Mouse (Mus musculus) heart, embryonic 16.5 days (tissue): ENCODE results near the gene Invs. TPM values are rescaled to one million over a fixed set of nuclear protein-coding genes. Genes with fewer than 3 reads are reported as not detected.

Experiments used
- ATAC-seq: fragments of 200-750 bp; cut with Nextera tagmentation; replicated peaks from 2 replicates; pipeline ENCODE4 v1.8.0; 2017; ENCODE audit warnings: moderate number of reproducible peaks; ENCODE audit not compliant: insufficient read depth, low FRiP score; ENCODE audit errors: extremely low read depth
- H3K27ac ChIP-seq: fragments of 300-500 bp; sonication (generic); 2 replicates; pipeline ENCODE4 v1.5.1; 2014; ENCODE audit warnings: mild to moderate bottlenecking, low read length, control low read depth, moderate library complexity
- H3K27me3 ChIP-seq: fragments of 300-500 bp; sonication (generic); 2 replicates; pipeline ENCODE4 v1.6.1; 2014; ENCODE audit warnings: low read length, mixed read lengths; ENCODE audit not compliant: control insufficient read depth, insufficient read depth
- H3K36me3 ChIP-seq: fragments of 300-500 bp; sonication (generic); 2 replicates; pipeline ENCODE4 v1.6.1; 2014; ENCODE audit not compliant: control insufficient read depth, insufficient read depth
- H3K4me1 ChIP-seq: fragments of 300-500 bp; sonication (generic); 2 replicates; pipeline ENCODE4 v1.6.1; 2014; ENCODE audit warnings: low read length, mixed read lengths; ENCODE audit not compliant: control insufficient read depth, insufficient read depth
- H3K4me2 ChIP-seq: fragments of 300-500 bp; sonication (generic); 2 replicates; pipeline ENCODE4 v1.6.1; 2014; ENCODE audit warnings: low read depth, mild to moderate bottlenecking, control low read depth, low read length
- H3K4me3 ChIP-seq: fragments of 300-500 bp; sonication (generic); 2 replicates; pipeline ENCODE4 v1.5.1; 2014; ENCODE audit warnings: mild to moderate bottlenecking, control low read depth, low read length
- H3K9ac ChIP-seq: fragments of 300-500 bp; sonication (generic); 2 replicates; pipeline ENCODE4 v1.6.1; 2014; ENCODE audit warnings: low read length, control low read depth
- H3K9me3 ChIP-seq: fragments of 300-500 bp; sonication (generic); replicated peaks from 2 replicates; pipeline ENCODE4 v1.6.1; 2016; ENCODE audit warnings: low read length; ENCODE audit not compliant: control insufficient read depth
- WGBS: fragments of 180-500 bp; shearing (Covaris S2); extraction: QIAGEN DNeasy Blood & Tissue Kit; methylation state at CpG from one replicate; pipeline ENCODE4 v1.1.7; 2014; 5-methylcytosine and 5-hydroxymethylcytosine counted together
- polyA plus RNA-seq: library from polyadenylated mRNA; unstranded; fragments of >200 nt; fragmentation: Nextera tagmentation; extraction: Ambion mirVana; gene quantifications from 2 replicates; pipeline ENCODE4 v1.2.1, GENCODE M21; 2015

Invs gene
- polyA plus RNA-seq, 1 experiment from 2014 or later = 5.0 TPM

DNA sequence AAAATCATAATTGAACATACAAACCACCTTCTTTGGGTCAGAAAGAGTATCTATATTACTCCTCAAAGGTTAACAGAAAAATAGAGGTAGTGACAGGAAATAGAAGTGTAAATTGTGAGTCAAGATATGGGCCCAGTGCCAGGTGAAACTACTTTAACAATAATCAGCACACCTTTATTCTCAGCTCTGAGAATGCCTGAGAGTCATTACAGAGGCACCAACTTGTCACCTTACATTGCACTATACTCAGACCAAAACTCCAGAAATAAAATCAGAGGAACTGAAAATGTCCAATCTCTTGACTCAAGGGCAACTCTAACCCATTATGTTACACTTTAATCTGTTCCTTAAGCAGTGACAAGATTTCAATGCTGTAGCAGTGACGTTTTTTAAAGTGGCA is 11.4 kb upstream of the Invs start:
- H3K27me3 ChIP-seq = no peaks in the 10 kb centered on the region
- H3K4me2 ChIP-seq = no peak overlapping the region
- H3K27ac ChIP-seq = no peak overlapping the region
- H3K9me3 ChIP-seq = no peaks in the 10 kb centered on the region
- H3K4me1 ChIP-seq = peaks cover 4% of the 10 kb centered on the region; the same call in 1 of the 2 replicates
- no peak overlapping the region for H3K9ac ChIP-seq
- no peak overlapping the region for H3K4me3 ChIP-seq
- 67% methylated on average over 1 of the region's 1 CpGs for WGBS
- no peaks in the 10 kb centered on the region for H3K36me3 ChIP-seq
- no peak for ATAC-seq

DNA sequence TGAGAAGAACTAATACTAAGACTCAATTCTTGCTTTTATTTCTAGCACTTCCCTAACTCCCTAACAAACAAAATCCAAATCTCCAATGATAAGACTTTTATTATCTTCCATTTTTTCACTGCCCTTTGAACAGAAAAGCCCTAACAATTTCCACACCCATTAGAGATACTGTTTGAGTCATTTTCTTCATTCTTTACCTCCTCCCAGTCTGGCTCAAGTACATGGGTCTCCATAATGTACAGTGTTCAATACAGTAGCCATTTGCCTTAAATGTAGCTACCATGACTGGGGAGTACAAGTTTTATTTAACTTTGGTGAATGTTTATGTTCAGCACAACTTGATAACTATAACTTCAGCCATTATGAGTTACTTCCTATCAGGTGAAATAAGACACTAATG is 9.0 kb upstream of the Invs start:
- no peak for ATAC-seq

DNA sequence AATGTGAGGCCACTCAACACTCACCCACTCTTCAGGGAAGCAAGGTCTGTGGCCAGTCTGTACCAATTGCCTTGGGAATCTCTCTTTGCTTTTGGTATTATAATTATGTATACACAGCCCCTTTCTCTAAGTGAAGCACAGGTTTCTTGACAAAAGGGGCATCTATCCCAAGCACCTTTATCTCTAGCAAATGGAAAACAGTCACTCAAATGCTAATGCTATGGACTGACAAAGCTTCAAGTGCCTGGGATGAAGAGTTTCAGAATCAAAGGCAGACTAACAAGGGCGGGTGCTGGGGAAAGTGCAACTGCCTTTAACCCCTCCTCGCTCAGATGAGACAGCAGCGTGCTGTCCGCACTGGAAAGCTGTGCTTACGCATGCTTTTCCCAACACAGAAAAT is 7.7 kb upstream of the Invs start:
- H3K27ac ChIP-seq = no peak overlapping the region
- no peak for ATAC-seq
- H3K4me3 ChIP-seq = no peak overlapping the region
- WGBS = 43% methylated on average over 5 of the region's 5 CpGs
- no peaks in the 10 kb centered on the region for H3K9me3 ChIP-seq
- H3K4me1 ChIP-seq = peaks cover 4% of the 10 kb centered on the region; the same call in 1 of the 2 replicates
- no peaks in the 10 kb centered on the region for H3K36me3 ChIP-seq
- H3K4me2 ChIP-seq = no peak overlapping the region
- H3K9ac ChIP-seq = no peak overlapping the region
- H3K27me3 ChIP-seq = no peaks in the 10 kb centered on the region

More for the DNA sequence above, 9.0 kb upstream of the Invs start:
- Histone ChIP-seq H3K27me3 (no peaks in the 10 kb centered on the region), H3K4me2 (no peak overlapping the region), H3K27ac (no peak overlapping the region), H3K4me1 (peaks cover 4% of the 10 kb centered on the region; the same call in 1 of the 2 replicates), H3K9me3 (no peaks in the 10 kb centered on the region), H3K4me3 (no peak overlapping the region), H3K9ac (no peak overlapping the region), H3K36me3 (no peaks in the 10 kb centered on the region)

DNA sequence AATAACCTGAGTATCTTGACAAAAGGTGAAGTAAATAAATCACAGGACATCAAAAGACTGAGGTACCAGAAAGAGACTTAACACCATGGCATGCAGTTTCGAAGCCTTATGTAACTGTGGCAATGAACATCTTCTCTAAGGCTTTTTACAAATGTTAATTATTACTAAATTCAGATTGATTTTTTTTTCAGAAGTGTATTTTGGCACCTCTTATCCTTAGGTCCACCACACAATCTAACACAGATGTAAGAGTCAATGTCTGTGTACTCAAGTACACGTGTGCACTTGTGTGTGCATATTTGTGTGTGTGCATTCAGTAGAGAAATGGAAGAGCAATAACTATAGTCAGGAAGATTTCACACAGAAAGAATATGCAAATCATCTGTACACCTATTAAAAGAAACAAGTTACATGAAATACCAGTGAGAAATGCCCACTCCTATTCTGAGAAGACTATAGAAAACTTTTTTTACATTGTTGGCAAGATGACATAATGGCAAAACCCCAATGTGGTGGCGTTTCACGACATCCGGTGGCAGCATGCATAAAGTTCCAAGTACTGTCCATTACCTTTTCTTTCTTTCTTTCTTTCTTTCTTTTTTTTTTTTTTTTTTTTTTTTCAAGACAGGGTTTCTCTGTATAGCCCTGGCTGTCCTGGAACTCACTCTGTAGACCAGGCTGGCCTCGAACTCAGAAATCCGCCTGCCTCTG is 6.3 kb upstream of the Invs start:
- ATAC-seq = no peak
- WGBS = 92% methylated on average over 7 of the region's 7 CpGs

DNA sequence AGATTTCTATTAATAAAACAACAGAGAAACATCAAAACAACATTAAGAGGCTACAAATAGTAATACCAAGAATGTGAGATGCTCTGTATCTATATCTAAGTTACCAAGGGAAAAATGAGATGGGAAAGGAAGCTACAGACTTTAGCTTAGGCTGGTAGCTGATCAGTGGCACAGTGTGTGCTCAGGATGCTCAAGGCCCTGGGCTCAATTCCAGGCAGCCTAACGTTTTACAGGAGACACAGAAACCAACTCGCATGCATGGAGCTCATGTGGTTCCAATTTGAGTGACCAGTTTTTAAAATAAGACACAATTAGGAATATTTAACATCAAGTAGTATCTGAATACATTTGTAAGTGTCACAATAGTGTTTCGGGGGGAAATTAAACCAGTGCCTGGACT is 3.8 kb upstream of the Invs start:
- Histone ChIP-seq H3K9ac (no peak overlapping the region), H3K9me3 (no peaks in the 10 kb centered on the region), H3K36me3 (no peaks in the 10 kb centered on the region), H3K27ac (no peak overlapping the region), H3K27me3 (no peaks in the 10 kb centered on the region), H3K4me2 (no peak overlapping the region), H3K4me3 (no peak overlapping the region), H3K4me1 (peaks cover 8% of the 10 kb centered on the region)
- WGBS = 81% methylated on average over 3 of the region's 3 CpGs
- ATAC-seq = no peak

More for the DNA sequence above, 6.3 kb upstream of the Invs start:
- Histone ChIP-seq H3K36me3 (no peaks in the 10 kb centered on the region), H3K4me1 (peaks cover 4% of the 10 kb centered on the region; the same call in 1 of the 2 replicates), H3K27me3 (no peaks in the 10 kb centered on the region), H3K9ac (no peak overlapping the region), H3K9me3 (no peaks in the 10 kb centered on the region), H3K27ac (no peak overlapping the region), H3K4me3 (no peak overlapping the region), H3K4me2 (no peak overlapping the region)

DNA sequence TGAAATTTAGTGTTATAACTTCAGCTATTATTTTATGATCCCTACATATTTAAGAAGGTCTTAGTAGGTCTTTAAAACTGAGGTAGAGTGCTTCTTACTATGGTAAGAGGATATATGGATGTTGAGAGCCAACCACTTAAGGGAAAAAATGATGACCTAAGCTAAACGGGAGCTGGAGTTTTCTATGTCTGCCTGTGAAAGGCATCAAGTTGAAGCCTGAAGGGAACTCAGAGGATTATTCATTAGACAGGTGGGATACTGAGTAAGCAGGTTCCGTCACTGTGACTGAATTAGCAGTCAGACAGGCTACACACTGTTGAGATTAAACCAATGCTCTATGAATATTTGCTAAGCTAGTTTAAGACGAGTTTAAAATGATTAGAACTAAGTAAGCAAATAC is 2.5 kb upstream of the Invs start:
- Histone ChIP-seq H3K36me3 (no peaks in the 10 kb centered on the region), H3K4me1 (peaks cover 6% of the 10 kb centered on the region), H3K27ac (no peak overlapping the region), H3K4me2 (no peak overlapping the region), H3K27me3 (no peaks in the 10 kb centered on the region), H3K9me3 (no peaks in the 10 kb centered on the region), H3K9ac (no peak overlapping the region), H3K4me3 (no peak overlapping the region)
- WGBS = 79% methylated on average over 3 of the region's 3 CpGs
- ATAC-seq = no peak

DNA sequence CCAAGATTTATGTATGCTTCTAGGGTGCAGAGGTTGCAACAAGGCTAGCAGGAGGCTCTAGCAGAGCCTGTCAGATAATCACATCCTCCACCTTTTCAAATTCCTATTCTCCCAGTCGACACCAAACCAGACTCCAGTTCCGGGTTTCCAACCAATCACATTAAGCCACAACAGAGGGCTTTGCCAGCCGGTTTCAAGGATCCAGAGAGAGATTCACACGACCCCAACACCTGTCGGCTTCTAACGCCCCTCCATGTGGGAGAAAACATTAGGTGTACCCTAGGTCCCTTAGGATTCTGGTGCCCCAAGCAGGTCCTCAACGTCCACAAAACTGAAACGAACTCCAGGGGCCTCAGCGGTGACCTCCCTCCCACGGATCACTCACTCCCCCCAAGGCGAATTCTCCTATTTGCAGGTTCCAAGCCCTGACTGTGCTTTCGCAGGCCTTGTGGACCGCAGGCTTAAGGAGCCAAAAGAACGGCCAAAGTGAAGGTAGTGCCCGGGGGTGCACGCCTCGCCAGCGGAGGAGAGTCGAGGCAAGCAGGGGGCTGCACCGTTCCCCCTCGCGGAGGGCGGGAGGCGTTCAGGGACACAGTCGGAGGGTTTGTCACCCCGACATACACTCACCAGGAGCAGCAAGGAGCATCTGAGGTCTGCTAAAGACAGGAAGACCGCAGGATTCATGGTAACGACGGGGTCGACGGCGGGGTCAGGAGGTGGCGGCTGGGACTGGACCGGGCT is 633 bp upstream of the Invs start:
- Histone ChIP-seq H3K27me3 (no peaks in the 10 kb centered on the region), H3K9ac (peak overlapping the region; percentile 90), H3K4me3 (peak overlapping the region; percentile 99), H3K27ac (peak overlapping the region; percentile 61), H3K9me3 (no peaks in the 10 kb centered on the region), H3K4me1 (peaks cover 4% of the 10 kb centered on the region), H3K36me3 (0 out of 2 replicates have a peak, but pooled peaks cover 2% of the 10 kb centered on the region), H3K4me2 (peak overlapping the region; percentile 69)
- WGBS = under 1% methylated on average over 34 of the region's 34 CpGs
- peak; percentile 32 for ATAC-seq

DNA sequence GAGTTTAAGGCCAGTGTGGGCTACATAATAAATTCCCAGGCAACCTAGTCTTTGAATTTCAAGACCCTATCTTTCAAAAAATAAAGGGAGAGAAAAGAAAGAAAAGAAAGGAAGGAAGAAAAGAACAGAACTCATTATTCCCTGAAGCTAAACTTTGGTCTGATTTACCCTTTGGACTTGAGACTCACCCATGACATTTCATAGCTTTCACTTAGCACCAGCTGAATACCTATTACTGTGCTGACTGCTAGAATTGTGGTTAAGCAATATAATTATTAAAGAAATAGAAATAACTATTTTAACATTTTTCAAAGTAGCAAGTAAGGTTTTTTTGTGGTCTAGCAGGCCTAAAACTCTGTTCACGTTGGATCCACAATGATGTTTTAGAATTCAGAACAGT is 1.6 kb downstream of the Invs start:
- Histone ChIP-seq H3K4me3 (no peak overlapping the region), H3K9me3 (no peaks in the 10 kb centered on the region), H3K27me3 (no peaks in the 10 kb centered on the region), H3K27ac (no peak overlapping the region), H3K9ac (no peak overlapping the region), H3K4me1 (peaks cover 4% of the 10 kb centered on the region), H3K36me3 (0 out of 2 replicates have a peak, but pooled peaks cover 2% of the 10 kb centered on the region), H3K4me2 (no peak overlapping the region)
- ATAC-seq = no peak
- 86% methylated on average over 1 of the region's 1 CpGs for WGBS

DNA sequence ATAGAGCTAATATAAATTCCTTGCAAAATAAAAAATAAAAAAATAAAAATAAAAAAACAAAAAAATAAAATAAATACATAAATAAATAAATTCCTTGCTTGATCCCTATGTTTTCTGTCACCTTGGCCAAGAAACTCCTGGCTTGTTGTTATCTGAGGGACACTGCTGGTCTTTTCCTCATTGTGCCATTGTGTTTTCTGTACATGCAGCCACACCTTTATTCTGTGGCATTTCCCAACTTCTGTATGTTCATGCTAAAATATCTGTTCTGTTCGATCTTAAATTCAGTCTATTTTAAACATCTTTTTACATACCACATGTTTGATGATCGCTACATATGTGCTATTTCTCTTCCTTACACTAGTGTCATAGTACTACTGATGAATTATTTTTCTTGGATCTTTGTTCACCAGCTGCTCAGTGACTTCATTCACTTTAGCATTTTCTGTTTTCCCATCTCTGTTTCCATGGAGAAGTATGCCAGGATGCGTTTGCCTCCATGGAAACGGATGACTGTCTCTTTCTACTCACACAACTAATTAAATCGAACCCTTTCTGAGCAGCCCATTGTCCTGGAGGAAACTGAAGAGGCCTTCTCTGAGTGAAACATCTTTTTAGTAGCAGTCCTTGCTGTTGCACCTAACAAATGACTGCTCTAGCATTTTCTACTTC is 7.7 kb downstream of the Invs start:
- Histone ChIP-seq H3K27ac (no peak overlapping the region), H3K4me3 (no peak overlapping the region), H3K4me2 (no peak overlapping the region), H3K9ac (no peak overlapping the region), H3K4me1 (no peaks in the 10 kb centered on the region), H3K36me3 (0 out of 2 replicates have a peak, but pooled peaks cover 2% of the 10 kb centered on the region), H3K27me3 (no peaks in the 10 kb centered on the region), H3K9me3 (no peaks in the 10 kb centered on the region)
- no peak for ATAC-seq
- 82% methylated on average over 5 of the region's 5 CpGs for WGBS
